Mouse (Mus musculus) lung, postnatal 0 days (tissue): ENCODE data around the gene Psrc1.

Source experiments
- CTCF ChIP-seq: IDR thresholded peaks from 2 replicates; pipeline ENCODE4 v1.5.1; 2016; ENCODE audit warnings: antibody characterized with exemption, mild to moderate bottlenecking
- EP300 ChIP-seq: IDR thresholded peaks from 2 replicates; pipeline ENCODE4 v1.6.1; 2016; ENCODE audit warnings: antibody characterized with exemption, mild to moderate bottlenecking, control low read depth

GRCm38 (mm10) chr3:108435701-108436379, 52.2 kb downstream of the Psrc1 start:
- TF ChIP-seq CTCF (no peak), EP300 (peak; percentile 85)
